Mouse (Mus musculus) midbrain, embryonic 14.5 days (tissue): ENCODE results near the gene Slc1a7. TPM values are rescaled to one million over a fixed set of nuclear protein-coding genes. Genes with fewer than 3 reads are reported as not detected.

ENCODE experiments used
- ATAC-seq: fragments of 200-750 bp; cut with Nextera tagmentation; 2 replicates; pipeline ENCODE4 v1.8.0; 2017; ENCODE audit warnings: moderate number of reproducible peaks, moderate library complexity; ENCODE audit not compliant: low FRiP score, low TSS enrichment
- DNase-seq: peaks from one replicate; pipeline ENCODE4 v3.0.0-alpha.2; 2015
- H3K27ac ChIP-seq: fragments of 300-500 bp; sonication (generic); replicated peaks from 2 replicates; pipeline ENCODE4 v1.5.1; 2014; ENCODE audit warnings: mild to moderate bottlenecking, low read depth, low read length, moderate library complexity
- H3K27me3 ChIP-seq: fragments of 300-500 bp; sonication (generic); 2 replicates; pipeline ENCODE4 v1.6.1; 2014; ENCODE audit warnings: low read length, control low read depth, mixed read lengths; ENCODE audit not compliant: control insufficient read depth, insufficient read depth
- H3K36me3 ChIP-seq: fragments of 300-500 bp; sonication (generic); 2 replicates; pipeline ENCODE4 v1.6.1; 2014; ENCODE audit warnings: low read length, control low read depth; ENCODE audit not compliant: control insufficient read depth, insufficient read depth
- H3K4me1 ChIP-seq: fragments of 300-500 bp; sonication (generic); 2 replicates; pipeline ENCODE4 v1.6.1; 2014; ENCODE audit warnings: mild to moderate bottlenecking, antibody characterized with exemption, low read length, control low read depth; ENCODE audit not compliant: control insufficient read depth, insufficient read depth
- H3K4me2 ChIP-seq: fragments of 300-500 bp; sonication (generic); 2 replicates; pipeline ENCODE4 v1.6.1; 2014; ENCODE audit warnings: mild to moderate bottlenecking, low read length, moderate library complexity
- H3K4me3 ChIP-seq: fragments of 300-500 bp; sonication (generic); replicated peaks from 2 replicates; pipeline ENCODE4 v1.5.1; 2014; ENCODE audit warnings: low read depth, low read length
- H3K9ac ChIP-seq: fragments of 300-500 bp; sonication (generic); replicated peaks from 2 replicates; pipeline ENCODE4 v1.6.1; 2014; ENCODE audit warnings: mild to moderate bottlenecking, low read length, moderate library complexity
- H3K9me3 ChIP-seq: fragments of 300-500 bp; sonication (generic); 2 replicates; pipeline ENCODE4 v1.6.1; 2016; ENCODE audit warnings: low read length, control low read depth, mixed read lengths; ENCODE audit not compliant: control insufficient read depth
- WGBS: fragments of 180-500 bp; shearing (Covaris S2); extraction: QIAGEN DNeasy Blood & Tissue Kit; methylation state at CpG from one replicate; pipeline ENCODE4 v1.1.7; 2014; 5-methylcytosine and 5-hydroxymethylcytosine counted together
- polyA plus RNA-seq: library from polyadenylated mRNA; unstranded; fragments of >200 nt; fragmentation: Nextera tagmentation; extraction: Ambion mirVana; gene quantifications from 2 replicates; pipeline ENCODE4 v1.2.1, GENCODE M21; 2014

Gene Slc1a7
- polyA plus RNA-seq, 1 experiment from 2014 or later, result not detected

DNA sequence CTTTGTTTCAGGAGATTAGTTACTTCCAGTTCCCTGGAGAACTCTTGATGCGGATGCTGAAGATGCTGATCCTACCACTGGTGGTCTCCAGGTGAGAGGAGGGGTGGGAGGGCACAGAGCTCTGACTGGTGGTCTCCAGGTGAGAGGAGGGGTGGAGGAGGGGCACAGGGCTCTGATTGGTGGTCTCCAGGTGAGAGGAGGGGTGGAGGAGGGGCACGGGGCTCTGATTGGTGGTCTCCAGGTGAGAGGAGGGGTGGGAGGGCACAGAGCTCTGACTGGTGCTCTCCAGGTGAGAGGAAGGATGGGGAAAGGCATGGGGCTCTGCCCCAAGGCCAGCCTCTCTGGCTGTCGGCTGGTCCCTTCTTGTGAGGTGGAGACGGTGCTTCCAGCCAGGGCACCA lies 9.5 kb downstream of the Slc1a7 start:
- Histone ChIP-seq H3K27ac (no peak overlapping the region), H3K4me1 (no peaks in the 10 kb centered on the region), H3K27me3 (no peaks in the 10 kb centered on the region), H3K9ac (no peak overlapping the region), H3K9me3 (no peaks in the 10 kb centered on the region), H3K36me3 (no peaks in the 10 kb centered on the region), H3K4me3 (no peak overlapping the region), H3K4me2 (no peak overlapping the region)
- DNase-seq, result no peak
- ATAC-seq, result no peak
- 64% methylated on average over 4 of the region's 4 CpGs for WGBS

DNA sequence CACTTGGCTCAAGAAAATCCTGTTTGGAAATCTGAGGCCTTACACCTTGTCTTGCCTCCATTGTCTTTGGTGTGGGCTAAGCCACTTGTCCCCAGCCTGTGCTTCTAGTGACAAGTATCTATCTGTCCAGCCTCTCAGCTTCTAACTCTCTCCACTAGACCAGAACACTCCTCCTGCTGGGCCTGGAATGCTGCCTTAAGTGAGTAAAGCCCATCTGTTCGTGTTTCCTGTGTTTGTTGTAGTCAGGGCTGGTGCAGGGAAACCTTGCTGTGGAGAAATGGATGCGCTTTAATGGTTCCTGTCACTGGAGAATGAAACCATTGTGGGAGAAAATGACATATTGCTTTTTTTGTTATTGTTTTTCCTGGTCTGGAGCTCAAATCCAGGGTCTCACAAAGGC lies 11.4 kb downstream of the Slc1a7 start:
- Histone ChIP-seq H3K9ac (no peak overlapping the region), H3K9me3 (no peaks in the 10 kb centered on the region), H3K36me3 (no peaks in the 10 kb centered on the region), H3K27me3 (no peaks in the 10 kb centered on the region), H3K27ac (no peak overlapping the region), H3K4me3 (no peak overlapping the region), H3K4me2 (no peak overlapping the region), H3K4me1 (no peaks in the 10 kb centered on the region)
- ATAC-seq, result no peak
- no peak for DNase-seq
- WGBS, result 42% methylated on average over 2 of the region's 2 CpGs

GRCm38 (mm10) chr4:107980002-107980600 lies 12.0 kb downstream of the Slc1a7 start:
- Histone ChIP-seq H3K4me2 (no peak overlapping the region), H3K4me3 (no peak overlapping the region), H3K9ac (no peak overlapping the region), H3K27me3 (no peaks in the 10 kb centered on the region), H3K27ac (no peak overlapping the region), H3K36me3 (no peaks in the 10 kb centered on the region), H3K9me3 (no peaks in the 10 kb centered on the region), H3K4me1 (no peaks in the 10 kb centered on the region)
- DNase-seq (no peak), ATAC-seq (no peak)
- 64% methylated on average over 6 of the region's 6 CpGs for WGBS

DNA sequence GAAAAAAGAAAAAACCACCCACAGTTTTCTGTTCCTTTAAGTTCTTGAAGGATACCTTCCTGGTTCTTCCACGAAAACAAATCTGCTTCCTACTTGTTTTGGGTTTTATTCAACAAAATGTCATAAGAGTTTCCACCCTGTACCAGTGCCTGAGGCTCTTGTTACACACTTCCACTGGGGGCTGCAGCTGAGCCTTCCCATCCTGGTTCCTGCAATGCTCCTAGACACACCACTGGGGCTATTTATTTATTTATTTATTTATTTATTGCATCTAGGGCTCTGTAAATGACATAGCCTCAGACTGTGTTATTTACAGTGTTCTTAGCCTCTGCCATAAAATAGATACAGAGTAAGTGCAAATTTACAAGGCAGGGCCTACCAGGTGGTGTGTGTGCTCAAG lies 15.6 kb downstream of the Slc1a7 start:
- Histone ChIP-seq H3K9me3 (no peaks in the 10 kb centered on the region), H3K9ac (no peak overlapping the region), H3K4me3 (no peak overlapping the region), H3K27ac (no peak overlapping the region), H3K4me1 (no peaks in the 10 kb centered on the region), H3K36me3 (no peaks in the 10 kb centered on the region), H3K4me2 (no peak overlapping the region), H3K27me3 (no peaks in the 10 kb centered on the region)
- WGBS, result 82% methylated on average over 1 of the region's 1 CpGs
- DNase-seq, result no peak
- no peak for ATAC-seq

- Histone ChIP-seq H3K36me3 (no peaks in the 10 kb centered on the region), H3K27me3 (no peaks in the 10 kb centered on the region), H3K4me1 (no peaks in the 10 kb centered on the region), H3K27ac (no peak overlapping the region), H3K4me2 (no peak overlapping the region), H3K4me3 (no peak overlapping the region), H3K9me3 (no peaks in the 10 kb centered on the region), H3K9ac (no peak overlapping the region)
- ATAC-seq (no peak), DNase-seq (no peak)
- 77% methylated on average over 7 of the region's 7 CpGs for WGBS
These were observed 16.3 kb downstream of the Slc1a7 start for GRCm38 (mm10) chr4:107984282-107984981.

- DNase-seq (no peak), ATAC-seq (no peak)
- no peaks in the 10 kb centered on the region for H3K36me3 ChIP-seq
- 76% methylated on average over 5 of the region's 5 CpGs for WGBS
- H3K4me2 ChIP-seq, result no peak overlapping the region
- no peak overlapping the region for H3K4me3 ChIP-seq
- H3K9ac ChIP-seq, result no peak overlapping the region
- H3K27ac ChIP-seq, result no peak overlapping the region
- no peaks in the 10 kb centered on the region for H3K9me3 ChIP-seq
- no peaks in the 10 kb centered on the region for H3K27me3 ChIP-seq
- H3K4me1 ChIP-seq, result no peaks in the 10 kb centered on the region
These were observed 17.7 kb downstream of the Slc1a7 start for GRCm38 (mm10) chr4:107985812-107986211.

DNA sequence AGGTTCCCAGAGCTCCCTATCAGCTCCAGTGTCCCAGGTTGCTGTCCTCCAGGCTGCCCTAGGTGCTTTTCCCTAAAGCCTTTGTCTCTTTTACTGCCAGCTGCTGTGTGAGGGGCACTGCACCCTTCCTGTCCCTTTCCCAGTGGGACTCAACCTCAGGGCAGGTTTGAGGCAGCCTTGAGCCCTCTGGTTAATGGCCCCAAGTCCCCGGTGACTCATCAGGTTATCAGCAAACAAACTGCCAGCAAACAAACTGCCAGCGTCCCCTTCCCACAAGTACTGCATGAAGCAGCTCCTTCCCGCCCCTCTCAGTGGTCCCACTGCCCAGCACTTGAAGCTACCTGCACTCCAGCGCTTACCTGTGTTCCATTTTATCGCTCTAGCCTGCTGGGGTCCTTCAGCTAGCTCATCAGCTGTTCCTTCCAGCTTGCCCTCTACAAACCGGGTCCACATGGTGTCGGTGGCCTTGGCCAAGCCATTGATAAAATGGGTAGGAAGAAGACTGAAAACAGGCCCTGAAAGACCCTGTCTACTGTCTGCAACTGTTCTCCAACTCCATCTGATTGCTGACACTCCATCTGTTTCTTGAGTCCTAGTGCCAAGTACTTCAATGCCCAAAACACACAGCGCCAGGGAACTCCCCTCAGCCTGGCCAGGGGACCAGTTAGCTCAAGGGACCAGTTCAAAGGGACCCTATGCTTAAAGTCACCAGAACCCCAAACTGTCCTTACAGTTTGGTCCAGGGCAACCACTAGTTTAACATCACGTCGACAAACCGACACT lies 18.4 kb downstream of the Slc1a7 start:
- 94% methylated on average over 11 of the region's 11 CpGs for WGBS
- H3K4me1 ChIP-seq, result no peaks in the 10 kb centered on the region
- H3K4me3 ChIP-seq, result no peak overlapping the region
- no peaks in the 10 kb centered on the region for H3K36me3 ChIP-seq
- no peak overlapping the region for H3K27ac ChIP-seq
- H3K9ac ChIP-seq, result no peak overlapping the region
- H3K27me3 ChIP-seq, result no peaks in the 10 kb centered on the region
- DNase-seq (no peak), ATAC-seq (no peak)
- H3K9me3 ChIP-seq, result no peaks in the 10 kb centered on the region
- H3K4me2 ChIP-seq, result no peak overlapping the region

GRCm38 (mm10) chr4:107988931-107989330 lies 20.8 kb downstream of the Slc1a7 start:
- Histone ChIP-seq H3K27me3 (no peaks in the 10 kb centered on the region), H3K9me3 (no peaks in the 10 kb centered on the region), H3K4me3 (no peak overlapping the region), H3K27ac (no peak overlapping the region), H3K36me3 (no peaks in the 10 kb centered on the region), H3K4me2 (no peak overlapping the region), H3K9ac (no peak overlapping the region), H3K4me1 (no peaks in the 10 kb centered on the region)
- ATAC-seq, result no peak
- DNase-seq, result no peak
- WGBS, result 74% methylated on average over 8 of the region's 8 CpGs
